Mouse (Mus musculus) myocyte (in vitro differentiated cells): ENCODE data around the gene Rap1gap2. TPM values are rescaled to one million over a fixed set of nuclear protein-coding genes. Genes with fewer than 3 reads are reported as not detected.

Experiments used
- H3K27me3 ChIP-seq: one replicate; pipeline ENCODE4 v1.6.1; 2011; ENCODE audit not compliant: control insufficient read depth, insufficient read depth, insufficient read length
- H3K36me3 ChIP-seq: one replicate; pipeline ENCODE4 v1.6.1; 2011; ENCODE audit not compliant: control insufficient read depth, insufficient read depth
- H3K4me2 ChIP-seq: one replicate; pipeline ENCODE4 v1.6.1; 2011; ENCODE audit warnings: low read depth, control low read depth
- H3K4me3 ChIP-seq: one replicate; pipeline ENCODE4 v1.5.1; 2011; ENCODE audit warnings: mild to moderate bottlenecking, control low read depth, moderate library complexity
- H3K79me2 ChIP-seq: one replicate; pipeline ENCODE4 v1.6.1; 2011; ENCODE audit not compliant: control insufficient read depth, insufficient read depth
- H3ac ChIP-seq: one replicate; pipeline ENCODE4 v1.6.1; 2011; ENCODE audit not compliant: control insufficient read depth, insufficient read length
- CEBPB ChIP-seq: IDR thresholded peaks from 2 replicates; pipeline ENCODE4 v1.6.1; 2011; ENCODE audit warnings: mild to moderate bottlenecking, moderate library complexity; ENCODE audit not compliant: poor library complexity, insufficient read depth, severe bottlenecking
- E2F4 ChIP-seq: IDR thresholded peaks from one replicate; pipeline ENCODE4 v1.6.1; 2011; ENCODE audit warnings: mild to moderate bottlenecking, control low read depth, moderate library complexity; ENCODE audit not compliant: insufficient read depth
- MAX ChIP-seq: IDR thresholded peaks from one replicate; pipeline ENCODE4 v1.6.1; 2011; ENCODE audit warnings: low read depth, mild to moderate bottlenecking, control low read depth
- MYOD1 ChIP-seq, 3 experiments: IDR thresholded peaks; one replicate each; pipeline ENCODE4 v1.6.1; 2011; ENCODE audit warnings: control low read depth in 2 of 3, low read depth in 2 of 3, mild to moderate bottlenecking in 2 of 3, moderate library complexity in 1 of 3; ENCODE audit not compliant: insufficient read length in 2 of 3, control insufficient read depth in 1 of 3
- MYOG ChIP-seq, 3 experiments: IDR thresholded peaks; one replicate each; pipeline ENCODE4 v1.6.1; 2011; ENCODE audit warnings: control low read depth in 2 of 3, low read depth in 2 of 3, mild to moderate bottlenecking in 2 of 3; ENCODE audit not compliant: insufficient read length in 2 of 3, control insufficient read depth in 1 of 3, insufficient read depth in 1 of 3
- POLR2A ChIP-seq: IDR thresholded peaks from one replicate; pipeline ENCODE4 v1.6.1; 2011; ENCODE audit warnings: low read depth, mild to moderate bottlenecking, control low read depth, moderate library complexity; ENCODE audit not compliant: insufficient read length
- POLR2AphosphoS2 ChIP-seq: IDR thresholded peaks from one replicate; pipeline ENCODE4 v1.6.1; 2011; ENCODE audit warnings: low read depth, control low read depth; ENCODE audit not compliant: insufficient read length
- REST ChIP-seq: IDR thresholded peaks from one replicate; pipeline ENCODE4 v1.6.1; 2011; ENCODE audit warnings: mild to moderate bottlenecking, control low read depth, moderate library complexity; ENCODE audit not compliant: insufficient read depth, insufficient read length
- SRF ChIP-seq: IDR thresholded peaks from one replicate; pipeline ENCODE4 v1.6.1; 2011; ENCODE audit warnings: low read depth; ENCODE audit not compliant: control insufficient read depth, insufficient read length
- TCF12 ChIP-seq: IDR thresholded peaks from one replicate; pipeline ENCODE4 v1.6.1; 2011; ENCODE audit warnings: mild to moderate bottlenecking, control low read depth; ENCODE audit not compliant: poor library complexity, insufficient read depth, severe bottlenecking
- TCF3 ChIP-seq: IDR thresholded peaks from one replicate; pipeline ENCODE4 v1.6.1; 2011; ENCODE audit warnings: low read depth, control low read depth; ENCODE audit not compliant: insufficient read length
- USF1 ChIP-seq: IDR thresholded peaks from one replicate; pipeline ENCODE4 v1.6.1; 2011; ENCODE audit warnings: low read depth, mild to moderate bottlenecking, control low read depth, moderate library complexity
- polyA plus RNA-seq: library from polyadenylated mRNA; unstranded; fragments of >200 nt; fragmentation: generic; extraction: Trizol; gene quantifications from one replicate; pipeline ENCODE4 v1.2.1, GENCODE M21; 2012; ENCODE audit warnings: missing spikeins

Gene Rap1gap2
- polyA plus RNA-seq, 1 experiment = 43.4 TPM

DNA sequence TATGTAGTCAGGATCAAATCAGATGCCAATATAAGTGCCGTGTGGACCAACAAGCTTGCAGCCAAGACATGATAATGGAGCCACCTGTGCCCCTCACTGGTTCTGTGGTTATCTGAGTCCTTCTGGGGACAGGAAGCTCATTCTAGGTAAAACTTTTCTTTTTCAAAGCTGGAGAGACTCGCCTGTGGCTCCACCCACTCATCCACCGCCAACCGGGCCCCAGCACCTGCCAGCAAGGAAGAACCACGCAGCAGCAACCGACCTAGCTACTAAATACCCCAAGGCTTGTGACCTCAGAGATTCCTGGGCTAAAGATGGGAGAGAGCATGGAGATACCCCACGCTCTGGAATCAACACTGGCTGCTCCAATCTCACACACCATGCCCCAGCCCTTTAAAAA is 205.5 kb downstream of the Rap1gap2 start:
- H3K27me3 ChIP-seq = no peaks in the 10 kb centered on the region
- no peaks in the 10 kb centered on the region for H3K79me2 ChIP-seq
- no peaks in the 10 kb centered on the region for H3K36me3 ChIP-seq
- TF ChIP-seq MYOD1 (IDR thresholded peaks at IDR 0.05; ENCODE audit: control insufficient read depth in 1 of 3, insufficient read length in 2 of 3, low read depth in 2 of 3) (peak in 1 of 3 experiments; percentile 20), TCF3 (no peak), MYOG (IDR thresholded peaks at IDR 0.05; ENCODE audit: control insufficient read depth in 1 of 3, insufficient read depth in 1 of 3, insufficient read length in 2 of 3, low read depth in 2 of 3) (peak in 1 of 3 experiments; percentile 7)
- H3ac ChIP-seq = no peak overlapping the region
- no peak overlapping the region for H3K4me3 ChIP-seq
- peak overlapping the region; percentile 46 for H3K4me2 ChIP-seq

DNA sequence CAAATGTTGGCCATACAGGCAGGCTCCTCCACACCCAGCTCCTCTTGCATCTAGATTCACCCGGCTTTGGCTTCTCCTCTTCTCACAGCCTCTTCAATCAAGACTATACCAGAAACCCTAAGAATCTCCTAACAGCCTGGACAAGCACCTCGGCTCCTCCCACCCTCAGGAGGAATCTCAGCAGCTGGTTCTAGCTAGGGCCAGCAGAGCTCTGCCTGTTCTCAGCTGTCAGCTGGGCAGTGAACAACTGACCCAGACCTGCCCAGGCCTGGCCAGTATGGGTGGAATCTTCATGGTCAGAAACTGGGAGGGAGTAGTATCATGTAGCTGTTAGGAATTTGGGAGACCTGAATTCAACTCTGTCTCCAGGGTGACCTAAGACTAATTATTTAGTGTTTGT is 206.5 kb downstream of the Rap1gap2 start:
- TF ChIP-seq MYOD1 (IDR thresholded peaks at IDR 0.05; ENCODE audit: control insufficient read depth in 1 of 3, insufficient read length in 2 of 3, low read depth in 2 of 3) (peak; percentile 79 to 97 (median 89)), CEBPB (no peak), USF1 (no peak), TCF3 (peak; percentile 87), POLR2AphosphoS2 (no peak), TCF12 (peak; percentile 95), MYOG (IDR thresholded peaks at IDR 0.05; ENCODE audit: control insufficient read depth in 1 of 3, insufficient read depth in 1 of 3, insufficient read length in 2 of 3, low read depth in 2 of 3) (peak; percentile 90 to 100 (median 99)), MAX (no peak)
- H3K27me3 ChIP-seq = no peaks in the 10 kb centered on the region
- H3K4me3 ChIP-seq = peak overlapping the region; percentile 26
- no peak overlapping the region for H3ac ChIP-seq
- H3K4me2 ChIP-seq = peak overlapping the region; percentile 58
- no peaks in the 10 kb centered on the region for H3K36me3 ChIP-seq
- H3K79me2 ChIP-seq = no peaks in the 10 kb centered on the region

DNA sequence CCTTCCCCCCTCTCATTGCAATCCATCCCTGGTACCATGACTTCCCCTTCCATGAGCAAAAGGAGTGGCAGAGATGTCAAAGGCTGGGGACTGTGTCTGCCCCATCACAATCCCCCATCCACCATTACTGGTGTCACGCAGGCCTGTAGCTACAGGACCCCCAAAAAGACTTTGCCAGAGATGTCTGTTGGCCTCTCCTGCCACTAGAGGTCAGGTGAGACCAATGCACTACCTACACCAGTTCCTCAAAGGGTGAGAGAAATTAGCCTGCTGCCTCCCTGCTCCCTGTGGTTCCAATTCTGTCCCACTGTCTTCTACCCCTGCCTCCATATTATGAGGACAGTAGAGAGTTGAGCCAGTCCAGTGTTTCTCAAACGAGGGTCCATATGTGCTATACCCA is 208.6 kb downstream of the Rap1gap2 start:
- TF ChIP-seq TCF12 = no peak
- TF ChIP-seq MAX = no peak
- no peak for TF ChIP-seq USF1
- no peak for TF ChIP-seq MYOD1 (IDR thresholded peaks at IDR 0.05; ENCODE audit: control insufficient read depth in 1 of 3, insufficient read length in 2 of 3, low read depth in 2 of 3)
- TF ChIP-seq CEBPB = no peak
- no peak for TF ChIP-seq SRF
- TF ChIP-seq TCF3 = no peak
- no peak for TF ChIP-seq REST
- TF ChIP-seq POLR2A = no peak
- no peak for TF ChIP-seq POLR2AphosphoS2
- TF ChIP-seq MYOG (IDR thresholded peaks at IDR 0.05; ENCODE audit: control insufficient read depth in 1 of 3, insufficient read depth in 1 of 3, insufficient read length in 2 of 3, low read depth in 2 of 3) = no peak
- no peak for TF ChIP-seq E2F4
- Histone ChIP-seq H3K36me3 (no peaks in the 10 kb centered on the region), H3K27me3 (no peaks in the 10 kb centered on the region)

DNA sequence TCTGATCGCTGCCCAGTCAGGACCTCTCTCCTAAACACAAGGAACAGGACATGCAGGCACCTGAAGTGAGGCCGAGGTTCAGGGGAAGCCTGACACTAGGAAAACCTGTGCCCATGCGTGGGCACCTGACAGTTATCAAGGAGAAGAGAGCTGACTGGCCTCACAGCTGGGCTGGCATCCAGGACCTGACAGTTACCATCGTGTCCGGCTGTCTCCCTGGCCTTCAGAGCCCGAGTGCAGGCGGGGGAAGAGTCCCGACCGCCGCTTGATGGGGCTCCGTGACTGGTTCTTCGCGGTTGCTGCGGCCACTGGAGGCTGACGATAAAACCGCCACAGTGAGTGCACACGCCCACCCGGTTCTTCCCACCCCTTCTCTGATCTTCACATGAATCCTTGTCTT is 215.1 kb downstream of the Rap1gap2 start:
- Histone ChIP-seq H3K79me2 (no peaks in the 10 kb centered on the region), H3K36me3 (no peaks in the 10 kb centered on the region)
- TF ChIP-seq USF1 (no peak), POLR2AphosphoS2 (no peak), MYOG (IDR thresholded peaks at IDR 0.05; ENCODE audit: control insufficient read depth in 1 of 3, insufficient read depth in 1 of 3, insufficient read length in 2 of 3, low read depth in 2 of 3) (no peak), SRF (no peak)

More for the DNA sequence above, 208.6 kb downstream of the Rap1gap2 start:
- Histone ChIP-seq H3K4me3 (peak overlapping the region; percentile 26), H3ac (no peak overlapping the region), H3K79me2 (no peaks in the 10 kb centered on the region), H3K4me2 (peak overlapping the region; percentile 58)

DNA sequence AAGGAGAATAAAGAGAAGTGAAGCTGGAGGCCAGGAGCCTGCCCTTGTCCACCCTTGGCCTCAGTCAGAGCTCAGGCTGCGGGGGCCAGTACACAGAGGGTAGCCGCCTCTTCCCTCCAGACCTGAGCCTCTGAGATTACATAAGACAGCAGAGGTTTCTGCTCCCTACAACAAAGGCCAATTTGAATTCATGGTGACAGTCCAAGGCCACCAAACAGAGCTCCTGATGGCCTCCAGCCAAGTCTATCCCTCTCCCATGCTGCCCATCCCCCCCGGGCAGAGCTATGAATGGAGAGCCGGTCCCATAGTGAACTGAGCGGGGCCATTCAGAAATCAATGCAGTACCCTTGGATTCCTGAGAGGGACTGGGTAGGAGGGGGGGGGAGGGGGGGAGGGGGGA is 217.2 kb downstream of the Rap1gap2 start:
- no peak for TF ChIP-seq REST
- H3K79me2 ChIP-seq = no peaks in the 10 kb centered on the region
- no peaks in the 10 kb centered on the region for H3K36me3 ChIP-seq
- H3K4me3 ChIP-seq = no peak overlapping the region
- no peak overlapping the region for H3ac ChIP-seq
- H3K27me3 ChIP-seq = no peaks in the 10 kb centered on the region
- no peak overlapping the region for H3K4me2 ChIP-seq

More for the DNA sequence above, 215.1 kb downstream of the Rap1gap2 start:
- no peak overlapping the region for H3K4me2 ChIP-seq
- no peak overlapping the region for H3ac ChIP-seq
- no peaks in the 10 kb centered on the region for H3K27me3 ChIP-seq
- no peak overlapping the region for H3K4me3 ChIP-seq

DNA sequence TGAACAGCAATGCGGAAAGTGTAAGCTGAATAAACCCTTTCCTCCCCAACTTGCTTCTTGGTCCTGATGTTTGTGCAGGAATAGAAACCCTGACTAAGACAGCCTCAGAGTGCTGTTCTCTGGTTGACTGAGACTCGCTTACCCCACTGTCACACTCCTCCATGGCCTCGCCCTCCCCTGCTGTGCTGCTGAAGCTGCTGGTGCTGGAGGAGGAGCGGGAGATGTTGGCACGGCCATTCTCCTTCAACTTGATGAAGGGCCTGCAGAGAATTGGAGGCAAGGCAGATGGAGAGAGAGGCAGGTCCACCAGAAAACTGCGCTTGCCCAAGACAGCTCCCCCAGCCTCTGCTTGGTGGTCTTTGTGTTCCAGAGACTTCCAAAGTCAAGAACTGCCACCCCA is 217.8 kb downstream of the Rap1gap2 start:
- Histone ChIP-seq H3ac (no peak overlapping the region), H3K27me3 (no peaks in the 10 kb centered on the region), H3K4me3 (no peak overlapping the region), H3K4me2 (no peak overlapping the region), H3K79me2 (no peaks in the 10 kb centered on the region), H3K36me3 (no peaks in the 10 kb centered on the region)
- TF ChIP-seq SRF = no peak
- no peak for TF ChIP-seq POLR2AphosphoS2
- no peak for TF ChIP-seq TCF12
- TF ChIP-seq MYOG (IDR thresholded peaks at IDR 0.05; ENCODE audit: control insufficient read depth in 1 of 3, insufficient read depth in 1 of 3, insufficient read length in 2 of 3, low read depth in 2 of 3) = no peak
- no peak for TF ChIP-seq MAX
